Mouse (Mus musculus) olfactory bulb, adult 2 months (tissue): ENCODE measurements around the gene Ggt1. TPM values are rescaled to one million over a fixed set of nuclear protein-coding genes. Genes with fewer than 3 reads are reported as not detected.
A peak's percentile ranks its signal among the peaks of the same experiment; 100 is the strongest.

Source experiments
- H3K27ac ChIP-seq: fragments of 200-500 bp; 2 replicates; pipeline ENCODE4 v1.5.1; 2012; ENCODE audit warnings: low read depth, low read length; ENCODE audit not compliant: insufficient read depth
- H3K4me1 ChIP-seq: fragments of 200-500 bp; 2 replicates; pipeline ENCODE4 v1.6.1; 2012; ENCODE audit warnings: low read length; ENCODE audit not compliant: control insufficient read depth, insufficient read depth
- H3K4me3 ChIP-seq: fragments of 200-500 bp; 2 replicates; pipeline ENCODE4 v1.5.1; 2012; ENCODE audit warnings: mild to moderate bottlenecking, low read depth, low read length, moderate library complexity; ENCODE audit not compliant: insufficient read depth
- CTCF ChIP-seq: fragments of 200-500 bp; IDR thresholded peaks from 2 replicates; pipeline ENCODE4 v1.5.1; 2012; ENCODE audit warnings: low read depth, mild to moderate bottlenecking, low read length, moderate library complexity; ENCODE audit not compliant: insufficient read depth
- POLR2A ChIP-seq: fragments of 200-500 bp; IDR thresholded peaks from 2 replicates; pipeline ENCODE4 v1.6.1; 2012; ENCODE audit warnings: mild to moderate bottlenecking, low read depth, low read length, moderate library complexity; ENCODE audit not compliant: insufficient read depth
- WGBS: fragments of 180-500 bp; shearing (Covaris S2); methylation state at CpG from one replicate; pipeline ENCODE4 v1.1.7; 2018; 5-methylcytosine and 5-hydroxymethylcytosine counted together
- polyA plus RNA-seq: library from polyadenylated mRNA; stranded (reverse); fragments of >200 nt; gene quantifications from 2 replicates; pipeline ENCODE4 v1.2.4, GENCODE M21; 2012; ENCODE audit warnings: low replicate concordance; ENCODE audit not compliant: missing spikeins, insufficient read depth, insufficient read length

The Ggt1 gene
- polyA plus RNA-seq, 1 experiment, result not detected

- 48% methylated on average over 5 of the region's 5 CpGs for WGBS
- no peak overlapping the region for H3K4me3 ChIP-seq
- peak overlapping the region; percentile 23; the same call in 1 of the 2 replicates for H3K27ac ChIP-seq
- TF ChIP-seq CTCF (no peak), POLR2A (no peak)
- peaks cover 10% of the 10 kb centered on the region for H3K4me1 ChIP-seq
Measured at GRCm38 (mm10) chr10:75633048-75633447, 71.6 kb downstream of the Ggt1 start.

DNA sequence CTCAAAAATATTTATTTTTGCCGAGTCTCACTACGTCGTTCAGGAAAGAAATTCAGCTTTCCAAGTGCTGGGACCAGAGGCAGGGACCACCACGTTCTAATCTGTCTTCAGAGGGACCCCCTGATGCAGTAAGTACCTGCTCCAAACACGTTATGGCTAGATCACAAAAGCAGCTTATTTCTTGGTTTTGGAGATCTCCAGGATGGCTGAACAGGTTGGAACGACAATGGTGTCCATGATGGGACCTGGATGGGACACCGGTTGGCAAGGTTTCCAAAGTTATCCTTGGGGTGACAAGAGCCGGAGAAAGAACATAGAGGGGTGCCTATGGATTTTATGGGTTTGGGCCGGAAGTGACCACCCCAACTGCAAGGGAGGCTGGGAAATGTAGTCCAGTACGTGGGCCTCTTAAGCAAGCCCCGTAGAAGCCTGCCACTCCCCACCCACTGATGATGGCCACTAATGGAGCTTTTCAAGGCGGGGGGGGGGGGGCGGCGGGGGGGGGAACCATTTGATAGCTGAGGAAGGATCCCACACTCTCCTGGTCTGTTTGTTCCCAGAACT lies 72.3 kb downstream of the Ggt1 start:
- WGBS, result 75% methylated on average over 14 of the region's 14 CpGs
- TF ChIP-seq CTCF, result no peak
- no peak for TF ChIP-seq POLR2A

DNA sequence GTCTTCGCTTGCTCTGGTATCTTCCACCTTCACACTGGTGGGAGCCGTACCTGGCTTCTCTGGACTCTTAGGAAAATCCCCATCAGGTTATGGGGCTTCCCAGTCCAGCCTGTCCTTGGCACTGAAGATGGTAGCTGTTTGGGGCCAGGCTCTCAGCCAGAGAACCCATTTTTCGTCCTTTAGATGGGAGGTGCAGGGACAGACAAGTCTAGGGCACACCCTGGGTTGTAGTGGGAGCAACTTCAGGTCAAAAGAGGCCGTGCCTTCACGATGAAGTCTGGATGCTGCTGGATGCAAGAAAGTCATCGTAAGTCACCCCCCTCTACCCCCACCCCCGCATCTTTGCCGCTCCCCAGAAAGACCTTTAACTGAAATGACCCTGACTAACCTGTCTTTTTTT lies 73.2 kb downstream of the Ggt1 start:
- WGBS, result 92% methylated on average over 8 of the region's 8 CpGs
- TF ChIP-seq POLR2A (no peak), CTCF (no peak)
- H3K4me3 ChIP-seq, result no peak overlapping the region
- H3K27ac ChIP-seq, result no peak overlapping the region
- peaks cover 10% of the 10 kb centered on the region for H3K4me1 ChIP-seq

More for the DNA sequence above, 72.3 kb downstream of the Ggt1 start:
- Histone ChIP-seq H3K27ac (no peak overlapping the region), H3K4me1 (peaks cover 10% of the 10 kb centered on the region), H3K4me3 (no peak overlapping the region)

DNA sequence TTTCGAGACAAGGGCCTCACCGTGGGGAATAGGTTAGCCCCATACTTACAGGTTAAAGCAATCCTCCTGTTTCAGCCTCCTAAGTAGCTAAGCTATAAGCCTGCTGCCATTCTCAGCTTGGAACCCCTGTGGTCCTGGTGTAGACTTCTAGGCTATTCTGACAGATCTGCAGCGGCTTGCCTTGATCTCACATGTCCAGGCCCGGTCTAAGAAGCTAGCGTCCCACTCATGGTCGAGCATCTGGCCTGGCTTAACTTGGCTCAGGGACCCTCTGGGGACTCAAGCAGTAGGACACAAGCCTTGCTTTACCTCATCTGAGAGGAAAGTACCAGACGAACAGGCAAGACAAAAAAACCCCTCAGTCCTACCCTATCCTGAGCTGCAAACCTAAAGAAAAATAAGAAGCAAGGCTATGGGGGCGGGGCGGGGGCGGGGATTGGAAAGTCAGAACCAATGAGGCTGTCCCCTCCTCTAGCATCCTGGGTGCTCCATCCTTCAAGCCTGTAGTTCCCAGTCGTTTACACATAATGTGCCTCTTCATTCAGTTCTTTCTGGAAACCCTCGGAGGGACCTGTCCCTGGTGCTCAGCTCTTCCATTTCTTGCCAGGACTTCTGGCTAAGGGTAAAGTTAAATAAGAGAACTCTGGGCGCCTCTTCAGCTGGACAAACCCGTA lies 73.8 kb downstream of the Ggt1 start:
- peaks cover 10% of the 10 kb centered on the region for H3K4me1 ChIP-seq
- no peak for TF ChIP-seq POLR2A
- no peak for TF ChIP-seq CTCF
- H3K27ac ChIP-seq, result no peak overlapping the region
- no peak overlapping the region for H3K4me3 ChIP-seq
- WGBS, result 76% methylated on average over 14 of the region's 14 CpGs

- WGBS, result 6% methylated on average over 9 of the region's 9 CpGs
- Histone ChIP-seq H3K4me3 (no peak overlapping the region), H3K27ac (no peak overlapping the region), H3K4me1 (peaks cover 10% of the 10 kb centered on the region)
- TF ChIP-seq CTCF (peak; percentile 92), POLR2A (no peak)
Measured at GRCm38 (mm10) chr10:75635693-75636055, 74.3 kb downstream of the Ggt1 start.

Other genes with a start within 250 kb of the Ggt1 start
- not detected in 2 replicates for gene Adora2a, start 244.7 kb upstream of the Ggt1 start, polyA plus RNA-seq
- gene Upb1, start 160.5 kb upstream of the Ggt1 start, polyA plus RNA-seq, result not detected in 2 replicates
- gene Snrpd3, start 44.1 kb upstream of the Ggt1 start, polyA plus RNA-seq, result not detected in 2 replicates
- gene Gucd1, start 43.6 kb upstream of the Ggt1 start, polyA plus RNA-seq, result not detected in 2 replicates
- not detected in 2 replicates for gene Lrrc75b, start 1.3 kb upstream of the Ggt1 start, polyA plus RNA-seq
- not detected in 2 replicates for gene Ggt5, start 27.7 kb downstream of the Ggt1 start, polyA plus RNA-seq
- not detected in 2 replicates for gene Susd2, start 82.4 kb downstream of the Ggt1 start, polyA plus RNA-seq
- gene Cabin1, start 202.7 kb downstream of the Ggt1 start, polyA plus RNA-seq, result not detected in 2 replicates
- gene Ddt, start 211.8 kb downstream of the Ggt1 start, polyA plus RNA-seq, result not detected in 2 replicates
- not detected in 2 replicates for gene Gm20441, start 219.3 kb downstream of the Ggt1 start, polyA plus RNA-seq
- not detected in 2 replicates for gene Gstt3, start 219.8 kb downstream of the Ggt1 start, polyA plus RNA-seq
- gene Gstt1, start 237.0 kb downstream of the Ggt1 start, polyA plus RNA-seq, result not detected in 2 replicates